Comparison of ENCODE assay signal across 20 mouse cellular contexts in the genomic region with DNA sequence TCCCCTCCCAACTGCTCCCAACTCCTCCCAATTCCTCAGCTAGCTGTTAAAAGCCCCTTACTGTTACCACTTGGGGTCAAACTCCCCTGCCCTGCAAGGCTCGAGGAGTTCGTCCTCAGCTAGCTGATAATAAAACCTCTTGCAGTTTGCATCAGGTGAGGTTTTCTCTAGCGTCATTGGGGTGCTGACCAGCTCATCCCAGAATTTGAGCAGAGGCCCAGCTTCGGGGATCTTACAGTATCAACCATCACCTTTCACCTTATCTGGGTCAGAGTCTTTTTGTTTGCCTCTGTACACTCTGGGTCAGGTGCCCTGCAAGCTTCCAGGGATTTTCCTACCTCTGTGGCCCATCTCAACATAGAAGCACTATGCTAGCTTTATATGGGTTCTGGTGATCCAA. TPM values are rescaled to one million over a fixed set of nuclear protein-coding genes. Genes with fewer than 3 reads are reported as not detected.
DNase-seq lines count a peak whose midpoint lies in the region.
"Had no signal": no experiment of that assay in that cellular context is flagged by ENCODE, and none has a peak within 500 bp of the region (broad histone marks: within the 10 kb centered on the region; RNA-seq: fewer than 3 reads in every experiment).

No protein-coding gene starts in this region.

- intact Hi-C loops in heart, postnatal 25 days (cut with DNase I) = no loop called here
- intact Hi-C loops in heart, postnatal 36 days (cut with DNase I) = no loop called here

- H3K27me3 ChIP-seq in heart, embryonic 10.5 days (ENCODE audit: insufficient read depth, poor library complexity, severe bottlenecking) = peaks cover 23% of the 10 kb centered on the region
- H3K27me3 ChIP-seq: CH12.LX had no signal

- peak; percentile 54 for DNase-seq in heart, adult 11 months
- no peak for DNase-seq in heart, postnatal 25 days (ENCODE audit: low spot score)
- peak; percentile 67 for DNase-seq in heart, embryonic 10.5 days (ENCODE audit: low spot score)
- no peak for DNase-seq in heart, postnatal 36 days
- DNase-seq: adrenal gland, adult 2 months; adrenal gland, adult 8-10 months; adrenal gland, postnatal 10 days; adrenal gland, postnatal 14 days; adrenal gland, postnatal 25 days; adrenal gland, postnatal 36 days; B cell, adult 2 months; cerebellum, adult 11 months; cerebellum, adult 11-12 months; cerebellum, adult 18-20 months had no signal

- no peak overlapping the region for H3K4me3 ChIP-seq in heart, embryonic 10.5 days

- no peak overlapping the region for H3K27ac ChIP-seq in heart, embryonic 10.5 days

- WGBS in heart, embryonic 10.5 days = 72% methylated on average over 4 of the region's 4 CpGs

- H3K9me3 ChIP-seq in heart, embryonic 10.5 days = peaks cover 3% of the 10 kb centered on the region; the same call in 1 of the 2 replicates

- H3K36me3 ChIP-seq in heart, embryonic 10.5 days = no peaks in the 10 kb centered on the region
- H3K36me3 ChIP-seq: G1E had no signal

- peaks cover 34% of the 10 kb centered on the region for H3K4me1 ChIP-seq in heart, embryonic 10.5 days

RNA-seq across cellular contexts. Expression of a gene that starts 4.1 kb away (rescaled TPM):
- 1 to 10 TPM; 1.6 to 1.9 TPM for total RNA-seq in heart, postnatal 25 days (2021)
- 2.3 and 2.8 TPM in 2 replicates for polyA plus RNA-seq in heart, embryonic 10.5 days (2016; fragmentation: Nextera tagmentation; extraction: Ambion mirVana)
- 1 to 10 TPM; 1.2 to 1.4 TPM for total RNA-seq in heart, postnatal 36 days (2021)
- total RNA-seq: CH12.LX, G1E, MEL had no signal
- polyA plus RNA-seq: activated CD4-positive, CD25-positive, alpha-beta regulatory T cell, adult 4 months; C2C12; CD4-positive, CD25-positive, alpha-beta regulatory T cell, adult 4 months; G1E had no signal

Comparison
In these comparisons a context has a peak if more than half of its experiments do, and no peak if none do; other contexts are left out.
1. DNase-seq: peak in heart, adult 11 months (single experiment) and heart, embryonic 10.5 days (single experiment); none in heart, postnatal 25 days (single experiment) and heart, postnatal 36 days (0 of 2).